Mouse (Mus musculus) MEL (cell line): ENCODE data around the gene Cyp2c68.
"Not testable (repeated sequence)": the region's sequence is repeated elsewhere in the genome, so short reads cannot be mapped to it uniquely, and the experiment has no call there.

Experiments used
- CHD2 ChIP-seq: IDR thresholded peaks from 2 replicates; pipeline ENCODE4 v1.6.1; 2011; ENCODE audit warnings: low read length, improper control_type of control experiment
- CTCF ChIP-seq, 3 experiments: IDR thresholded peaks in 2 of 3; conservative IDR thresholded peaks in 1 of 3; 2 replicates each; pipeline ENCODE4 v1.5.1; 2011 to 2012; ENCODE audit warnings: low read length in 3 of 3, low read depth in 2 of 3, mild to moderate bottlenecking in 2 of 3, improper control_type of control experiment in 1 of 3, inconsistent platforms in 1 of 3, mixed read lengths in 1 of 3, moderate library complexity in 1 of 3; ENCODE audit not compliant: control insufficient read depth in 1 of 3, insufficient read depth in 1 of 3, poor library complexity in 1 of 3, severe bottlenecking in 1 of 3
- ELF1 ChIP-seq: IDR thresholded peaks from 2 replicates; pipeline ENCODE4 v1.6.1; 2014; ENCODE audit warnings: low read depth, mild to moderate bottlenecking, inconsistent platforms, low read length, improper control_type of control experiment, moderate library complexity
- EP300 ChIP-seq, 2 experiments: IDR thresholded peaks; 2 replicates each; pipeline ENCODE4 v1.6.1; 2011; ENCODE audit warnings: improper control_type of control experiment in 2 of 2, low read length in 2 of 2, low read depth in 1 of 2, mild to moderate bottlenecking in 1 of 2
- MXI1 ChIP-seq: IDR thresholded peaks from 2 replicates; pipeline ENCODE4 v1.6.1; 2011; ENCODE audit warnings: mild to moderate bottlenecking, low read depth, low read length, improper control_type of control experiment
- NELFE ChIP-seq: IDR thresholded peaks from 2 replicates; pipeline ENCODE4 v1.6.1; 2011; ENCODE audit warnings: low read depth, low read length, improper control_type of control experiment
- POLR2A ChIP-seq, 2 experiments: IDR thresholded peaks; 2 replicates each; pipeline ENCODE4 v1.6.1; 2011 to 2012; ENCODE audit warnings: low read length in 2 of 2, mild to moderate bottlenecking in 2 of 2, control low read depth in 1 of 2, improper control_type of control experiment in 1 of 2, low read depth in 1 of 2, moderate library complexity in 1 of 2; ENCODE audit not compliant: control insufficient read depth in 1 of 2, insufficient read depth in 1 of 2, poor library complexity in 1 of 2
- TAL1 ChIP-seq: IDR thresholded peaks from 2 replicates; pipeline ENCODE4 v1.6.1; 2012; ENCODE audit warnings: mild to moderate bottlenecking, inconsistent platforms, low read length, moderate library complexity, mixed read lengths

DNA sequence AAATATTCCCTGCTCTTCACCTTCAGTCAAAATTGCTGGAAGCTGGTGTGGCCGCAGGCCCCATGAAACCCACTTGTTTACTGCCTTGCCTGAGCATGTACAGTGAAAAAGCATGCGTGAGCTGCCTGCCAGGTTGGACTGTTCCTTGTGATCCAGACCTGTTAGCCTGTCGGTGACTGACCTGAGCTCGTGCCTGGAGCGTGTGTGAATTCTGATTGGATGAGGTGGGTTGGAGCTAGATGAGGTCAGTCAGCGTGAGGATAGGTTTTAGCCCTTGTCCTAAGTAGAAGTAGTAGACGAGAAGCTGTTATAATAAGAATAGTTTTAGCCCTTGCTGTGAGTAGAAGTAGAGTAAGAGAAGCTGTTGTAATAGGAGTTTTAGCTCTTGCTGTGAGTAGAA is 96.3 kb downstream of the Cyp2c68 start:
- not testable (repeated sequence) for TF ChIP-seq MXI1; CHD2; POLR2A (IDR thresholded peaks at IDR 0.05; ENCODE audit: control insufficient read depth in 1 of 2, insufficient read depth in 1 of 2, low read depth in 1 of 2, low read length in 2 of 2, poor library complexity in 1 of 2); ELF1; CTCF (IDR thresholded peaks at IDR 0.05 in 2 of 3, conservative IDR thresholded peaks at IDR 0.05 in 1 of 3; ENCODE audit: control insufficient read depth in 1 of 3, insufficient read depth in 1 of 3, low read depth in 2 of 3, low read length in 3 of 3, poor library complexity in 1 of 3, severe bottlenecking in 1 of 3); EP300 (IDR thresholded peaks at IDR 0.05; ENCODE audit: low read depth in 1 of 2, low read length in 2 of 2); NELFE; TAL1
